Mouse (Mus musculus) spleen, postnatal 14 days (tissue): ENCODE measurements around the gene Myo3b.

ENCODE experiments used
- DNase-seq, 2 experiments: peaks; one replicate each; pipeline ENCODE4 v3.0.0; 2021 to 2022; ENCODE audit warnings: low spot score in 2 of 2

The Myo3b gene

DNA sequence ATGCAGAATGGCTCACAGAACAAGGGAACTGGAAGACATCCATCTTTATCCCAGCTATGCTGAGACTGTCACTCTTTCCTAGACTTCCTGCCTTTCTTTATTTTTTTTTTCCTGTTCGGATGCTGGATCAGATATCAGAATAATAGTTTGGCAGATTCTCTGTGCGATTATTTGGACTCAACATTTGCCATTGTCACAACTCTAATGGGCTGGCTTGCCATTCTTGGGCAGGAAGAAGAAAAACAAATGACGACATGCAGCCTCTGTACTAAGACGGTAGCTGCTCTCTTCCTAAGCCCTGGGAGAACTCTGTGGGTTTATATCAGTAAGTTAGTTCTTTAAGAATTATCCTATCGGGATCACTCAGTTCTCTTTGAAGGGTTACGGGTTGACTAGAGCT lies 89.7 kb downstream of the Myo3b start:
- no peak for DNase-seq

- DNase-seq: no peak
Observed at GRCm38 (mm10) chr2:70129566-70129965, 90.6 kb downstream of the Myo3b start.

GRCm38 (mm10) chr2:70133281-70133680 lies 94.4 kb downstream of the Myo3b start:
- DNase-seq: no peak

GRCm38 (mm10) chr2:70137226-70137998 lies 98.5 kb downstream of the Myo3b start:
- no peak for DNase-seq

GRCm38 (mm10) chr2:70143543-70144188 lies 104.7 kb downstream of the Myo3b start:
- no peak for DNase-seq

GRCm38 (mm10) chr2:70146993-70147581 lies 108.2 kb downstream of the Myo3b start:
- DNase-seq: no peak

DNA sequence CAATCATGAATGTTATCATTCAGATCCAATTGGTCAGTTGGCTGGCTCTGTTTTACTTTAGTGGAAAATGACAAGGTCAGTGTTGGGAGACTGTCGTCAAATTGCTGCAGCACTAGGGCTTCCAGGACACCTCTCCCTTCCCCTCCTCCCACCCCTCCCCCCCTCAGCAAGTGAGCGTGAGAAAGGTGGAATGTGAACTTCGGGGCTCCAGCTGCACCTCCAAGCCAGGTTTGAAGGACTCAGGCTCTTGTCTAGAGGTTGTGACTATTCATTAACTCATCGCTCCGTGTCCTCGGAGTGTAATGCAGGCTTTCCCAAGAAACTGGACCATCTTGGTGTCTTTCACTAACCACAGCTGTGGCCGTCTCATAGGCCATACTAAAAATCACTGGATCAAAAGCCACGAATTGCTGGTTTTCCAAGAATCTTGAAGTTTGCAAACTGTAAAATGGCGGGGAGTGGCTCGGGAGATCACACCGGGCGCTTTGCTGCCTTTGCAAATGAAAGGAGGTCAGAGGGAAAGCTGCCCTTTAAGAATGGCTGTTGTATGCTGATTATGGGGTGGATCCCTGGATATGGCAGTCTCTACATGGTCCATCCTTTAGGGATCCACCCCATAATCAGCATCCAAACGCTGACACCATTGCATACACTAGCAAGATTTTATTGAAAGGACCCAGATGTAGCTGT lies 110.0 kb downstream of the Myo3b start:
- no peak for DNase-seq

DNA sequence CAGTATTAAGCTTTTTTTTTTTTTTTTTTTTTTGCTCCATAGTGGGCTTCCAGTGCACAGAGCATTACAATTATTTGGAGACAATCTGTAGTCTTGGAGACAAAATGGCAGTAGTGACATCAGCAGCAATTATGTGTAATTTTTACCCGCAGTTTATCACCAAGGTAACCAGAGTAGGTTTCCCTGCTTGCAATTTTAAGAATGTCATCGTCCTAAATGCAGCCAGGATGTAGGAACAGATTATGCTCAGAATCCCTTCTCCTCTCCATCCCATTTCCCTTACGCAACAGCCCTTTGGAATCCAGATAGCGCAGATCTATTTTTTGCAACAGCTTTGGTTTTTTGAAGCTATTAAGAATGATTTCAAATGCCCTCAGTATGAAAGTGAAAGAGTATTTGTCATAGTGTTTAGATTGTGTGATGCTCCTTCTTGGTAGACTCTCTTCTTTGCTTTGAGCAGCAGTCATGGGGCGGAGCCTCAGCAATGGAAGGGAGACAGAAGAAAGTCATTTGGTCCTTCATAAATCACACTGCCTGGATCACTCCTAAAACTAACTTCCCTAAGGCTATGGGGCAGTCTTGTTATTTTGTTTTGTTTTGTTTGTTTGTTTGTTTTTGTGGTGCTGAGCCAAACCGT lies 111.6 kb downstream of the Myo3b start:
- no peak for DNase-seq

DNA sequence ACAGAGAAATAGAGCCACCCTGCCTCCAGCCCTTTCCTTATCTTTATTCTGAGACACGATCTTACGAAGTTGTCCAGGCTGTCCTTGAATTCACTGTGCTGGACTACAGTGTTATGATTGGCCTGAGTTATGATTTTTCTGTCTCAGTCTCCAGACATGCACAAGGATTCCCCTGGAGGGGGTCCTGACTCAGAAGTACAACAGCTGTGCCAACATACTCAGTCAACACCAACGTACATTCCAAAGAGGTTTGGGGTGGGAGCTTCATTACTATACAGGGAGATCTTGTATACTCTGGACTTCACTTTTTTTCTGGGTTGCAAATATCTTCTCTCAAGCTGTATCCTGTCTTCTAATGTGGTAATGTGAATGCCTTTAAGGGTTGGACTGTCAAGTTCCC lies 113.0 kb downstream of the Myo3b start:
- no peak for DNase-seq

DNA sequence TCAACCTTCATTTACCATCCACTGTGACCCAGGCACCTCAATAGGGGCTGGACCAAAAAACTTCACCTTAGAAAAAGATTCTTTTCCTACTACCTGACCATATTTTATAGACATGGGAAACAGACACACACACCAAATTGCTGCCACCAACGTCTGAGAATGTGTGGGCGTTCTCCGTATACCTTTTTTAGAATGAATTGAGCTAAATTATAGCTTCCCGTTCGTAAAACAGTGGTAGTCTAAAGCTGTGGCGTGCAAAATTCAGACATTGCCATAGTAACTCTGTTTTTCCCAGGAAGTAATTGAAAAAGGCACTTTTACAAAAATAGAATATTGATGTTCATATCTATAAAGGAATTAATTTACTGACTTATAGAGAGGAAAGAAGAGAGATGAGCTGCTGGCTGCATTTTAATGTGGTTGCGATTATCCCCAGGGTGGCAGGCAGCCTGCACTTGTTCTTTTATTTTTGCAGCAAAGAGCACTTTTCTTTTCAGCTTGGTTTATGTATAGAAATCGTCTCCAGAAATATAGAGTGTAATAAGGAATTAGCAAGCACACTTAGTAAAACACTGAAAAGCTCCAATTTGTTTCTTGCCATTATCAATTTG lies 116.4 kb downstream of the Myo3b start:
- DNase-seq: no peak

DNA sequence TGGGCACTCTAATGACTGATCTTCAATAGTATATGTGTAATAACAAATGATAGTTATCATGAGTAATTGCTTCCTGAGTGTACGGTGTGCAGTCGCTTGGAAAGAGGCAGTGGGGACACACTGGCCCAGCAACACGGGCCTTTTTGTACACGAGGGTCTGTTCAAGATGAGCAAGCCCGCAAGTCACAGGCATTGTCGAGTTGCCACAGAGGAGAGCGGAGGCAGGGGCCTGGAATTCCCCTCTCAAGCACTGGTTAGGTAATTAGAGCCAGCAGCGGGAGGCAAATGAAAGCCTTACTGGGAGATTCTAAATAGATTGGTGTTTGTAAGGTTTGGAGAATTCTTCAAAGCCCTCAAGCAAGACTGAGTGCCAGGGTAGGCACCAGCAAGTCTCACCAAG lies 120.6 kb downstream of the Myo3b start:
- DNase-seq: no peak

- DNase-seq: no peak
Observed at GRCm38 (mm10) chr2:70166231-70166630, 127.3 kb downstream of the Myo3b start.

DNA sequence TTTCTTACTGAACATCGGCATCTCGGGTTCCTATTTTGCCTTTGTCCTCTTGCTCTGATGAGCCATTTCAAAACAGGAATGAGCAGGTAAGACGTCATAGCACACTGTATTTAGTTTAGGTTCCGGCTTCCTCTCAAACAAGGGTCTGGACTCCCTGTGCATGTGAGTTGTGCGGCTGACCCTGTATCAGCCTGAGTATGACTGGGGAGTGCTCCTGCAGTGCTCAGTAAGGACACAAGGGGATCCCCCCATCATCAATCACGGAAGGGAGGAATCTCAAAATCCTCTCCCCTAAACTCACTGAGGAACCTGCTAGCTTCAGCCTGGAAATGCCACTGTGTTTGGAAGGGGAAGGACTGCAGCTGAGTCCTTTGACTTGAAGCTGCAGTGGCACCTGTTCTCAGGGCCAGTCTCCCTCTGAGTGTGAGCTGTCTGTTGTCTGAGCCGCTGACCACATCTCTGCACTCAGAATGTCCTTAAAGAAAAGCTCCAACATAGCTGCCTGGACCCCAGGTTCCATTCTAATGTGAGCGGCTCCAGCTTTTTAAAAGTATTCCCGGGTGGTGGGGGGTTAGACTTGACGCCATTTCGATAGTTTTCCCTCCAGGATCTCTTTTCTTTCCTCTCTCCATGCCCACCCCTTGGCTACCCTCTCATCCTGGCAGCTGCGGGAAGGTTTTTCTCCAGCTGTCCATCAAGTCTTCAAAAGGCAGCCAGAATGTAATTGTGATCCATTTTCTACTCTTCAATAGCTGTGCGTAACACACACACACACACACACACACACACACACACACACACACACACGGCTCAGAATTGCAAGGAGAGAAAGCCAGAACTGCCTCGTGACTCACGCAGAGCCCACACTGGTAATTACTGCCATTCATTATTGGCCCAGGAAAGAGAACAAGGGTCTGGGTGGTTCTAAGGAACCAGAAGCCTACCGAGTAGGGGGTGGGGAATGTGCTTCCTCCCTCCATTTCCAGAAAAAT lies 129.3 kb downstream of the Myo3b start:
- DNase-seq: no peak

DNA sequence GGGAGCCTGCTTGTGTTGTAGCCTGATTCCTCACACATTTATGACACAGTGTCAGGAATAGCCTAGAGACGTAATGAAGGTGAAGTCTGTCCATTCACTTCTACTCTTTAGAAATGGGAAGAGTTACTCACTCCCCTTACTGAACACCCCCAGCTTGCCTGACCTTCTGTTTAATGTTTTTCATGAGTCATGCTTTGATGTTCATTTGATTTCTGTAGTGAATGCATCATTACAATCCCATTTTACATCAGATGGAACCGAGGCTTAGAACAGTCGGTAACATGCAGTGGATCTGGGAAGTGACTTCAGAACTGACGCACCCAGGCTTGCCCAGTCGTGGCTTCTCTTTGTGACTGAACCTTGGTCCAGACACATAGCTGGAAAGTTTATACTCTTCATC lies 131.5 kb downstream of the Myo3b start:
- DNase-seq: no peak

DNA sequence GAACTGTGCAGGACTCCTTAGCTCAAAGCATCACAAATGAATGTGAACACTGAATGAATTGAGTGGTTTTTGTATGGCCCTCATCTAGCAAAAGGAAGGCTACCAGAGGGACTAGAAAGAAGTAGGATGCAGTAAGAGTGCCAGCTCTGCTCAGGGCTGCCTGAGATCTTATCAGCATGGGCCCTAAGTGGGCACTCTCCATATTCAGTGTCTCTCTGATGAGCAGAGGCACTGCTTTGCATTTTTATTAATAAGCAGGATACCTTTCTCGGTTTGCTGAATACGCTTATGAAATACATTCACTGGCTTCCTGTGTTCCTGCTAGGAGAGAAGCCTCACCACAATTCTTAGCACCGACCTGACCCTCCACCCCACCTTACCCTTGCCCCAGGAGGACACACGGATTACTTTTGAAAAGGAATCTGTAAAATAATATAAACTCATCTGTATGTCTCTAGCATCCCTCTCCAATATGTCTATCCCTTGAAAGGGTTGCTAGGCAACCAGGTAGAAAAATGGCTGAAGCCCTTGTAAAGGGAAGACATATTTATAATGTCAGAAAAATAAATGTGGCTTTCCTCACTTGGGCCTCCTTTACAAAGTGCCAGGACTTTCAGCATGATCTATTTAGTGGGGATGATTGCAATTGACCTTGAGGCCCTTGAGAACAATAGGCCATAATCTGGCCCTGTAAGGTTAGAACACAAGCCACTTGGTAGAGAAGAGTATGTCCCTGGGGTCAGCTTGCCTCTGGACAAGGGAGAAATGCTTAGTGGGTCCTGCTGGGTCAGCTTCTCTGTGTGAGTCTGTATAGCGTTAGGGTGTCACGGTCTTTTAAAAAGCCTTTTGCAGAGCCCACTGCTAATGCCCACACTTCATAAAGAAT lies 138.1 kb downstream of the Myo3b start:
- no peak for DNase-seq

GRCm38 (mm10) chr2:70177709-70178030 lies 138.7 kb downstream of the Myo3b start:
- no peak for DNase-seq

GRCm38 (mm10) chr2:70178241-70178640 lies 139.3 kb downstream of the Myo3b start:
- no peak for DNase-seq

DNA sequence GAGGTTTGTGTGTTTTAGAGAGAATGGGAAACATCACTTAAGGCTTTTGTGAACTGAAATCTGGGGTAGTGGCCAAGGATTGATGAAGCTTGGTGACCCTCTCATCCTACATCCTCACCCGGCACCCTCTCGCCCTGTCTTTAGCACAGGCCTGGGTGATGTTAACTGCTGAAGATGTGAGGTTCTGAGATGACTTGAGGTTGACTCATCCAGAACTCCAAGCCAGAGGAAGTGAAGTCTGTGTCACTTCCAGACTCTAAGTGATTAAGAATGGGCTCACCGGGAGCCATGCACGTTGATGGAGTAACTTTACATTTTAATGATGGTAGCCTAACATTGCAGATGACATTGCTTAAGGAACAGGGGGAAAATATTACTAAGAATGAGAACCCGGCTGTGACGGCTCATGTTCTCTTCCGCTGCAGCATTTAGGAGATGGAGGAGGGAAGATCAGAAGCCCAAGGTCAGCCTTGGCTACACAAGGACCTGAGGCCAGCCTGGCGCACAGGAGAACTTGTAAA lies 143.3 kb downstream of the Myo3b start:
- no peak for DNase-seq

GRCm38 (mm10) chr2:70187040-70187439 lies 148.1 kb downstream of the Myo3b start:
- no peak for DNase-seq
